Mouse (Mus musculus) C2C12 (cell line): ENCODE measurements around the gene Lcn12. TPM values are rescaled to one million over a fixed set of nuclear protein-coding genes. Genes with fewer than 3 reads are reported as not detected.

Source experiments
- H3K27me3 ChIP-seq: one replicate; pipeline ENCODE4 v1.6.1; 2011; ENCODE audit not compliant: control insufficient read depth, insufficient read depth, insufficient read length
- H3K36me3 ChIP-seq: one replicate; pipeline ENCODE4 v1.6.1; 2011; ENCODE audit not compliant: control insufficient read depth, insufficient read depth
- H3K4me3 ChIP-seq: one replicate; pipeline ENCODE4 v1.5.1; 2011; ENCODE audit warnings: mild to moderate bottlenecking, control low read depth; ENCODE audit not compliant: poor library complexity, insufficient read depth, severe bottlenecking
- H3K79me2 ChIP-seq: one replicate; pipeline ENCODE4 v1.6.1; 2011; ENCODE audit not compliant: control insufficient read depth, insufficient read depth
- H3K79me3 ChIP-seq: one replicate; pipeline ENCODE4 v1.6.1; 2011; ENCODE audit warnings: low read depth, control low read depth
- H3ac ChIP-seq: one replicate; pipeline ENCODE3; 2011; ENCODE audit warnings: low read depth; ENCODE audit not compliant: control insufficient read depth, insufficient read length
- CEBPB ChIP-seq: IDR thresholded peaks from one replicate; pipeline ENCODE4 v1.6.1; 2011; ENCODE audit warnings: low read depth, mild to moderate bottlenecking, control low read depth, moderate library complexity
- CTCF ChIP-seq: IDR thresholded peaks from one replicate; pipeline ENCODE4 v1.5.1; 2011; ENCODE audit not compliant: control insufficient read depth, insufficient read depth, insufficient read length
- FOSL1 ChIP-seq: IDR thresholded peaks from one replicate; pipeline ENCODE4 v1.8.0; 2011; ENCODE audit warnings: mild to moderate bottlenecking, low read length; ENCODE audit not compliant: poor library complexity, insufficient read depth, severe bottlenecking
- MAX ChIP-seq: IDR thresholded peaks from one replicate; pipeline ENCODE4 v1.6.1; 2011; ENCODE audit warnings: mild to moderate bottlenecking, control low read depth
- MYOD1 ChIP-seq: IDR thresholded peaks from one replicate; pipeline ENCODE4 v1.6.1; 2011; ENCODE audit warnings: low read depth; ENCODE audit not compliant: control insufficient read depth, insufficient read length
- MYOG ChIP-seq: IDR thresholded peaks from one replicate; pipeline ENCODE4 v1.6.1; 2011; ENCODE audit not compliant: control insufficient read depth, insufficient read length; ENCODE audit errors: extremely low read depth
- USF1 ChIP-seq: IDR thresholded peaks from one replicate; pipeline ENCODE4 v1.6.1; 2011; ENCODE audit warnings: low read depth, mild to moderate bottlenecking, control low read depth, moderate library complexity
- polyA plus RNA-seq: library from polyadenylated mRNA; unstranded; fragments of >200 nt; fragmentation: generic; extraction: Trizol; gene quantifications from one replicate; pipeline ENCODE4 v1.2.1, GENCODE M21; 2012; ENCODE audit warnings: missing spikeins

Lcn12 gene
- polyA plus RNA-seq, 1 experiment = not detected

GRCm38 (mm10) chr2:25533707-25534106 is 40.0 kb upstream of the Lcn12 start:
- H3K36me3 ChIP-seq = peaks cover 89% of the 10 kb centered on the region
- no peak overlapping the region for H3K4me3 ChIP-seq
- H3K79me2 ChIP-seq = peaks cover 62% of the 10 kb centered on the region
- TF ChIP-seq CEBPB (no peak), FOSL1 (no peak), MYOG (no peak), MAX (no peak), USF1 (no peak), CTCF (no peak), MYOD1 (no peak)
- H3ac ChIP-seq = no peak overlapping the region
- H3K27me3 ChIP-seq = no peaks in the 10 kb centered on the region
- H3K79me3 ChIP-seq = peaks cover 34% of the 10 kb centered on the region

- Histone ChIP-seq H3K79me3 (peaks cover 7% of the 10 kb centered on the region), H3K79me2 (peaks cover 11% of the 10 kb centered on the region), H3K36me3 (peaks cover 97% of the 10 kb centered on the region), H3K4me3 (no peak overlapping the region), H3K27me3 (no peaks in the 10 kb centered on the region), H3ac (no peak overlapping the region)
- TF ChIP-seq MAX (no peak), CEBPB (no peak), MYOG (no peak), MYOD1 (no peak)
Measured at GRCm38 (mm10) chr2:25526510-25527302, 33.0 kb upstream of the Lcn12 start.

GRCm38 (mm10) chr2:25509912-25510311 is 16.2 kb upstream of the Lcn12 start:
- no peaks in the 10 kb centered on the region for H3K27me3 ChIP-seq
- no peaks in the 10 kb centered on the region for H3K79me3 ChIP-seq
- no peak overlapping the region for H3ac ChIP-seq
- no peaks in the 10 kb centered on the region for H3K79me2 ChIP-seq
- peak; percentile 20 for TF ChIP-seq CTCF
- no peak for TF ChIP-seq CEBPB
- H3K4me3 ChIP-seq = no peak overlapping the region
- no peaks in the 10 kb centered on the region for H3K36me3 ChIP-seq

- H3K79me3 ChIP-seq = no peaks in the 10 kb centered on the region
- H3ac ChIP-seq = no peak overlapping the region
- peaks cover 11% of the 10 kb centered on the region for H3K36me3 ChIP-seq
- H3K4me3 ChIP-seq = no peak overlapping the region
- peaks cover 7% of the 10 kb centered on the region for H3K79me2 ChIP-seq
- no peaks in the 10 kb centered on the region for H3K27me3 ChIP-seq
- no peak for TF ChIP-seq USF1
- TF ChIP-seq CTCF = peak; percentile 21
Measured at GRCm38 (mm10) chr2:25506964-25507363, 13.3 kb upstream of the Lcn12 start.

DNA sequence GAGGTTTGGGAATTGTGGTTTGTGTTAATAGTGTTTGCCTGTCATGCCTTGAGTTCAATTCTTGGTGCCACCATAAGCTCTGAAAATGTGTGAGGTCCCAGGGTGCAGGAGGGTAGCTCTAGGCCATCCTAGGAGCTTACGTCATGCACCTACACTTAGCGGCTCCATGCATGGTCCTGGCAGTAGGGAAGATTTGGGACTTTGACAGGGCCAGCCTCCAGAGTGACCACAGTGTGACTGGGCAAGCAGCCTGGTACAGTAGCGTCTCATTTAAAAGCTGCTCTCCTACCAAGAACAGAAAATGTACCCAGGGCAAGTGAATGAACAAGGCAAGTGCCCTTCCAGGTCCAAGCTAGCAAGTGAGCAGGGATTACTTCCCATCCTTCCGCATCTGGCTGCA is 12.1 kb upstream of the Lcn12 start:
- H3K79me2 ChIP-seq = peaks cover 18% of the 10 kb centered on the region
- no peak overlapping the region for H3ac ChIP-seq
- no peak overlapping the region for H3K4me3 ChIP-seq
- peaks cover 8% of the 10 kb centered on the region for H3K79me3 ChIP-seq
- H3K27me3 ChIP-seq = no peaks in the 10 kb centered on the region
- TF ChIP-seq MAX (no peak), CTCF (no peak), CEBPB (no peak), FOSL1 (no peak), MYOG (no peak), MYOD1 (no peak), USF1 (no peak)
- H3K36me3 ChIP-seq = peaks cover 11% of the 10 kb centered on the region

DNA sequence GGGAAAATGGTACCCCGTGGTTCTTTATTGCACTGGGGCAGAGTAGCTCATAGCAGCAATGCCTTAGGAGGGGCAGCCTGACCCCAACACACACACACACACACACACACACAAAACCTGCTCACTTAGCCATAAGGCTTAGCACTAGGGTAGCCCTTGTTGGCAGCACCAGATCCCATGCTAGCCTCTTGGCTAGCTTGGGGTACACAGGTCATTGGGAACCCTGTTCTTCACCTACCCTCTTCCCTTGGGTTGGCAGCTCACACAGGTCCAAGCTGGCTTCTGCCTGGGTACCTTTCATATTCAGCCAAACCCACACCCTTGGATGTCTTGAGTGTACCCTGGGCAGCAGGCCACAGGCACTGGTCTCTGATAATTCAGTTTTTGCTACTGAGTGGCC is 11.3 kb upstream of the Lcn12 start:
- Histone ChIP-seq H3K4me3 (no peak overlapping the region), H3K36me3 (peaks cover 11% of the 10 kb centered on the region), H3K79me3 (peaks cover 9% of the 10 kb centered on the region), H3K79me2 (peaks cover 19% of the 10 kb centered on the region), H3ac (no peak overlapping the region), H3K27me3 (no peaks in the 10 kb centered on the region)
- TF ChIP-seq MYOG (no peak), MAX (no peak), USF1 (no peak), CTCF (no peak)
